Mouse (Mus musculus): ENCODE results near the gene Ccdc9b.

DNA sequence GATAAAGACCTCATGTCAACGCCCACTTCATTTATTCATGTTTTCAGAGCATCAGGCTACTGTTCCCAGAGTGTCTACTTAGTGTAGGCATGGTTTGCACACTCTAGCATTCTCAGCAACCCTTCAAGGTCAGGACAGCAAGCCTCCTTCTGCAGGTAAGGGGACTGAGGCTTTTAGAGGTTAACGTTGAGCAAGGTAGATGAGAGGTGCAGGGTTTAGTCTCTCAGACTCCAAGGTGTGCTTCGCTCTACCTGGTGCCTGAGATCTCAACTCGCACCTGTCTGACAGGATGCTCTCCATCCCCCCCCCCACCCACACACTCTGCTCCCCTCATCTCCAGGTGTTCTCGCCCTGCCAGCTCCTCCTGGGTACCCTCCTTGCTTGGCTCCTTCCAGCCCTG, 8.3 kb downstream of the Ccdc9b start:
- no peak for TF ChIP-seq E2F4 (IDR thresholded peaks at IDR 0.05; ENCODE audit: insufficient replicate concordance, low read depth, low read length)
- TF ChIP-seq CTCF (conservative IDR thresholded peaks at IDR 0.05 in 1 of 2, IDR thresholded peaks at IDR 0.05 in 1 of 2; ENCODE audit: low read depth in 2 of 2, low read length in 2 of 2) = no peak

Measured in CH12.LX (cell line).